Mouse (Mus musculus) CD4-positive helper T cell, adult 2 months (primary cell): Measurements from ENCODE around the gene Phkg2.
"Not testable (repeated sequence)": the region's sequence is repeated elsewhere in the genome, so short reads cannot be mapped to it uniquely, and the experiment has no call there.

Experiments used
- DNase-seq: peaks from one replicate; pipeline ENCODE4 v3.0.0-alpha.2; 2012; ENCODE audit warnings: low read depth, missing footprints, low spot score

Phkg2 gene

DNA sequence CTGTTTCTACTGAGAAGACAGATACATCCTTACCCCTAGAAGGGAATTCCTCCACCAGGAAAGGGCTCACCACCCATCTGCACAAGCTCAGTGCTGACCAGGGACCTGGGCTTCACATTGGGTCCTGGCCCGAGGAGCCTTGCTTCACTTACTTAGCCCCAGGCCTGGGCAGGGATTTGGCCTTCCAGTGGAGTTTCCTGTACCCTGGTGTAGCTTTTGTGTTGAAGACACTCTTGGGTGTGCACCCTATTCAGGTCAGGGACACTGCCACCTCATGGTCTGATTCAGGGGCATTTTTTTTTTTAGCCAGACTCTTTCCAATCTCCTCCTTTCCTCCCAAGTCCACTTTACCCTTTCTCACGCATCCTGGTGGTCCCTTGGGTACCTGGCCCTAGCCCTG, 29.8 kb downstream of the Phkg2 start:
- DNase-seq = no peak

DNA sequence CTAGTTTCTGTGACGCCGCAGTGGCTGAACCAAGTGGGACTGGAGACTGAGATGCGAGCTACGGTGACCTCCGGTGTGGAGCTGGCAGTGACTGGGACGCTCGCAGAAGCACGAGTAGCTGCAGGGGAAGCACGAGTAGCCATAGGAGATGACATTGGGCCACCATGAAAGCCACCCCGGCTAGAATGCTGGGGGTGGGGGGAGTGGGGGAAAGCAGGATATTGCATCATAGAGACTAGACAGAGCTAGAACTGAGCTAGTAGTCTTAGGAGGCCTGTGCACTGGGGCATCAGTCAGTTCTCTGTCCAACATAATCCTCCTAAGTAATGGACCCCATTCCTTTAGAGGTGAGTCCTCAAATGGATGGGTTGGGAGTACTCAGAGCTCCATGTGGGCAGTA, 31.1 kb downstream of the Phkg2 start:
- no peak for DNase-seq

DNA sequence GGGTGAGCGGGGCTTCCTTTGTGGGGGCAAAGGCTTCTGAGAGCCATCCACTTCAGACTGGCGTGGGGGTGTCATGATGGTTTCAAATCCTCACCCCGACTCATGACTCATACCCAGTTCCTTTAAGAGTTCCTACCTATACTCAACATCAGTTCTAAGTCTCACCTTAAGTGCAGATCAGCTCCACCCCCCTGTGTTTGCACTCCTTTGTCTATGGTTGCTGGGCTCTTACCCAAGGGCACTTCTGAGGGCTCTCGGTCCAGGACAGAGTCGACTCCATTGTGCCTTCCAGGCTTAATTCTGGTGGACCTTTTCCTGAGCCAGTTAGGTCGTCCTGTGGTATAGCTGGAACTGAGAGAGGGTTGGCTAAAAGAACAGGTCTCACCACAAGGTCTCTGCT, 34.0 kb downstream of the Phkg2 start:
- DNase-seq = no peak

GRCm38 (mm10) chr7:127611011-127611410, 37.9 kb downstream of the Phkg2 start:
- DNase-seq = no peak

DNA sequence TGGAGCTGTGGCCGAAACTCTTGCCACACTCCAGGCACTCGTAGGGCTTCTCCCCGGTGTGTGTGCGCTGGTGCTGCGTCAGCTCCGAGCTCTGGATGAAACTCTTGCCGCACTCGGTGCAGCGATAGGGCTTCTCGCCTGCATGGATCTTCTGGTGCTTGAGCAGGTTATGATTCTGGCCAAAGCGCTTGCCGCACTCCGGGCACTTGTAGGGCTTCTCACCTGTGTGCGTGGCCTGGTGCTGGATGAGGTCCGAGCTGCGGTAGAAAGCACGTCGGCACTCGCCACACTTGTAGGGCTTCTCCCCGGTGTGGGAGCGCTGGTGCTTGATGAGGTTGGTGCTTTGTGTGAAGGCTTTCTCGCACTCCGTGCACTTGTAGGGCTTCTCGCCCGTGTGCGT, 38.4 kb downstream of the Phkg2 start:
- DNase-seq = no peak

DNA sequence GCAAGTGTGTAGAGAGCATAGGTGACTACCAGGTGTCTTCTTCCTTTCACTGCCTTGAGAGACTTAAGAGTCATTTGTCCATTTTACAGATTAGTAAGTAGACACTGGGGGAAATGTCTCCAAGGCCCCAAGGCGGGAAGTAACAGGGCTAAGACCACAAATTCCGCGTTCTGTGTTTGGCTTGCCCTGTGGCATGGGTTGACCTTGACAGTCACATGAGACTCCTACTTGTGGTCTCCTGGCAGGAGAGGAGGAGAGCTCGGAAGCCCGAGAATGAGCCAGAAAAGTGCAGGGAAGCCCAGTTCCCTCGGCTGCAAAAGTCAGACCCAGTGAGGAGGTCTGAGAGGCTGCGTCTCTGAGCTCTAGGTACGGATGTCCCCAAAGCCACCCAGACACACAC, 40.4 kb downstream of the Phkg2 start:
- DNase-seq = no peak

DNA sequence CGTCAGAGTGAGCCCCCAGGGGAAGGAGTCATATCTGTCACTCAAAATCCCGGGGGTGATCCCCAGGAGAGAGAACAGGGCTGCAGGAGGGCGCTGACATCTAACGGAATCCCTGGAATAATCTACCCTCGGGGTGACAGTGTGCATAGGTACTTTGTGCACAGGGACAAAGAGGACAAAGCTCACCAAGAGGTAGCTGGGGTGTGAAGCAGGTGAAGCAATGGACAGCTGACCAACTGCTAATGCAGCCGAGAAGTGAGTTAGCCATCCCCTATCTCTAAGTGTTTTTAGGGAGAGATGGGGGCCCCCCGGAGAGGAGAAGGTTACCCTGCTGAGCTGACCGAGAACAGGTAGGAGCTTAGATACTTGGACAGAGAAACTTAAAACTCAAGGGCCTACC, 41.0 kb downstream of the Phkg2 start:
- DNase-seq = no peak

DNA sequence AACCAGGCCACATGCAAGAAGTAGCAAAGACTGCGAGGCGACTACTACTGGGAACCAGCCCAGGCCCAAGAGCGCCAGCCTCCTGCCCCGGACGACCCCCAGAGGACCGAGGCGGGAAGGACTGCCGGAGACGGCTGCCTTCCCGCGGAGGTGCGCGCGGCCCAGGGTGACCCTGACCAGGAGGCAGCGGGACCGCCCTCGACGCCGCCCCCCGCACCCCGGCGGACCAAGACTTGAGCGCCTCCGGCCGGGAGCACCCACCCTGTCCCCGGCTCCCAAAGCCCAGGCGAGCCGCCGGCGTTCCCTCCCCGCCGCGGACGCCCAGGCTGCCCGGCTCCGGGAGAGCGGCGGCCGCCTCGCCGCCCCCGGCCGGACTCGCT, 41.4 kb downstream of the Phkg2 start:
- peak; percentile 34 for DNase-seq

GRCm38 (mm10) chr7:127614891-127615843, 42.0 kb downstream of the Phkg2 start, which contains the start of gene Zfp629:
Gene Zfp629 (minus strand): TSS chr7:127615797.
- DNase-seq = peak; percentile 21

- DNase-seq = no peak
These were observed 43.2 kb downstream of the Phkg2 start for GRCm38 (mm10) chr7:127616336-127616735.

DNA sequence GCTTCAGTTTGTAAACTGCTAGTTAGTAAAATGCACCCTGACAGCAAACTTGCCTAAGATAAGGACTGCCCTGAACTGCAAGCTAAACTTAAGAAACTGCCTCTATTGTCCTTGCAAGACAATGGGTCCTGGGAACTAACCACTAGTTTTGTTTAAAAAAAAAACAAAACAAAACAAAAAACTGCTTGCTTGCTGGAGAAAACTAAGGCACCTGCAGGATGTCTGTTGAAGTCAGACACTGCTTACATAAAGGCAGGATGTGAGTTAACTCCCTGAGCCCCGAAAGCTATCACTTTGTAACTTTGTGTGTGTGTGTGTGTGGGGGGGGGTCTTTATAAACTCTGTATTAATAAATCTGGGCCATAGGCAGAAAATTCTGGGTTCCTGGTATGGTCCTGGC, 43.7 kb downstream of the Phkg2 start:
- peak; percentile 27 for DNase-seq

GRCm38 (mm10) chr7:127617962-127618361, 44.8 kb downstream of the Phkg2 start:
- DNase-seq = no peak

DNA sequence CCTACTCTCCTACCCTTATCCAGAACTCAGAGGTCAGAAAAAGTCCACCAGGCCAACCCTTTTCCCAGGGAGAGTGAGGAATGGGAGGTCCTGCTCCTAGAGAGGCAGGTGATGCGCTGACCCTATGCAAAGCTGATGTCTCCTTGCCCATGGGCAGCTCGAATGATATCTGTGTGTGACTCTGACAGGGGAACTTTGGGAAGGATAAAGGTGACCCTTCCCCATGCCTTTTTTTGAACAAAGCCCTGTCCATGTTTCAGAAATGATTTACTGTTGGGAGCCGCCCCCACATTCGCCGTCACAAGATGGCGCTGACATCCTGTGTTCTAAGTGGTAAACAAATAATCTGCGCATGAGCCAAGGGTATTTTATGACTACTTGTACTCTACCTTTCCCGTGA, 45.3 kb downstream of the Phkg2 start:
- not testable (repeated sequence) for DNase-seq

- DNase-seq = no peak
These were observed 52.9 kb downstream of the Phkg2 start for GRCm38 (mm10) chr7:127626039-127626438.

DNA sequence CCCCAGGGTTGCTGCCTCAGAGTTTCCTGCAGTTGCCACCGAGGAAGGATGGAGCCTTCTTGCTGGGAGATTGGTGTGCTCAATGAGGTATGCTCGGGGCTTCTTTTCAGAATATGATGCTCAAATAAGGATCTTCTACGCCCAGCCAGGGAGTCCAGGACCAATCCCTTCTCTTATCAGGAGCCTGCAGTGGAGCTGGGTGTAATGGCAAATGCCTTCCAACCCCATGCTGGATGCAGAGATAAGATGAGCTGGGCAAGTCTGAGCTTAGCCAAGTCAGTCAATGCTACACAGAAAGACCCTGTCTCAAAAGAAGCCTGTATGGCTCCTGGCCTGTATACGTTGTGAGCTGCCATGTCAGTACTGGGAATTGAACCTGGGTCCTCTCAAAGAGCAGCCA, 53.3 kb downstream of the Phkg2 start:
- no peak for DNase-seq

DNA sequence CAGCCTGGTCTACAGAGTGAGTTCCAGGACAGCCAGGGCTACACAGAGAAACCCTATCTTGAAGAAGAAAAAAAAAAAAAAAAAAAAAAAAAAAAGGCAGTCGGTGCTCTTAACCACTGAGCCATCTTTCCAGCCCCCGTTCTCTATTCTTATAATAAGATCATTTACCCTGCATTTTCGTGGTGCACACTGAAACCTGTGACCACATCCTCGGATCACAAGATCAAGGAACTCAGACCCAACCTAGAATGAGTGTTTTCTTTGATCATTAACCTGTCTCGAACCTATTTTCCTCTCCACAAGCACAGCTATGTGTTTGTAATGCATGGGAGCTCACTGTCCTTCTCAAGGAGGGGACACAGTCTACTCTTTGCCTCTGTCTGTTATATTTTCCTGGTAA, 55.5 kb downstream of the Phkg2 start:
- DNase-seq = peak; percentile 85

- no peak for DNase-seq
These were observed 58.3 kb downstream of the Phkg2 start for GRCm38 (mm10) chr7:127631416-127631815.
